Mouse (Mus musculus) MEL (cell line): ENCODE data around the gene Igf1r. TPM values are rescaled to one million over a fixed set of nuclear protein-coding genes. Genes with fewer than 3 reads are reported as not detected.

Experiments used
- DNase-seq: peaks from one replicate; pipeline ENCODE4 v3.0.0; 2011; ENCODE audit warnings: low read depth, low spot score
- H3K27ac ChIP-seq: 2 replicates; pipeline ENCODE4 v1.5.1; 2012; ENCODE audit warnings: low read depth, mild to moderate bottlenecking, control low read depth, low read length, moderate library complexity; ENCODE audit not compliant: control insufficient read depth
- H3K27me3 ChIP-seq, 2 experiments: fragments of 150-350 bp in 1 of 2; sonication (generic) in 1 of 2; 2 replicates each; pipeline ENCODE4 v1.6.1; 2012; ENCODE audit warnings: low read length in 2 of 2, mild to moderate bottlenecking in 2 of 2, improper control_type of control experiment in 1 of 2, moderate library complexity in 1 of 2; ENCODE audit not compliant: insufficient read depth in 2 of 2, control insufficient read depth in 1 of 2
- H3K36me3 ChIP-seq, 2 experiments: 2 replicates each; pipeline ENCODE4 v1.6.1; 2012 to 2014; ENCODE audit warnings: low read length in 2 of 2, improper control_type of control experiment in 1 of 2, inconsistent platforms in 1 of 2, mild to moderate bottlenecking in 1 of 2; ENCODE audit not compliant: insufficient read depth in 2 of 2, control insufficient read depth in 1 of 2
- H3K4me1 ChIP-seq, 2 experiments: fragments of 150-350 bp in 1 of 2; sonication (generic) in 1 of 2; 2 replicates each; pipeline ENCODE4 v1.6.1; 2012; ENCODE audit warnings: low read length in 2 of 2, improper control_type of control experiment in 1 of 2, mild to moderate bottlenecking in 1 of 2; ENCODE audit not compliant: insufficient read depth in 2 of 2, control insufficient read depth in 1 of 2
- H3K4me3 ChIP-seq, 2 experiments: fragments of 150-350 bp in 1 of 2; sonication (generic) in 1 of 2; 2 replicates each; pipeline ENCODE4 v1.5.1; 2012; ENCODE audit warnings: low read depth in 2 of 2, low read length in 2 of 2, mild to moderate bottlenecking in 2 of 2, moderate library complexity in 2 of 2, control low read depth in 1 of 2, improper control_type of control experiment in 1 of 2; ENCODE audit not compliant: control insufficient read depth in 1 of 2, insufficient read depth in 1 of 2
- H3K79me2 ChIP-seq: 2 replicates; pipeline ENCODE4 v1.6.1; 2012; ENCODE audit warnings: mild to moderate bottlenecking, low read length, moderate library complexity; ENCODE audit not compliant: control insufficient read depth, poor library complexity, insufficient read depth
- H3K9ac ChIP-seq: 2 replicates; pipeline ENCODE4 v1.6.1; 2012; ENCODE audit warnings: low read depth, mild to moderate bottlenecking, control low read depth, low read length, moderate library complexity; ENCODE audit not compliant: control insufficient read depth, poor library complexity, severe bottlenecking
- H3K9me3 ChIP-seq: fragments of 150-350 bp; sonication (generic); replicated peaks from 2 replicates; pipeline ENCODE4 v1.6.1; 2012; ENCODE audit warnings: mild to moderate bottlenecking, low read length, improper control_type of control experiment, moderate library complexity; ENCODE audit not compliant: insufficient read depth
- BHLHE40 ChIP-seq: IDR thresholded peaks from 2 replicates; pipeline ENCODE4 v1.6.1; 2012; ENCODE audit warnings: low read depth, mild to moderate bottlenecking, inconsistent platforms, low read length, improper control_type of control experiment, borderline replicate concordance
- CHD2 ChIP-seq: IDR thresholded peaks from 2 replicates; pipeline ENCODE4 v1.6.1; 2011; ENCODE audit warnings: low read length, improper control_type of control experiment
- E2F4 ChIP-seq: IDR thresholded peaks from 2 replicates; pipeline ENCODE4 v1.6.1; 2011; ENCODE audit warnings: low read depth, low read length, improper control_type of control experiment, borderline replicate concordance
- GABPA ChIP-seq: IDR thresholded peaks from 2 replicates; pipeline ENCODE4 v1.6.1; 2012; ENCODE audit warnings: low read depth, mild to moderate bottlenecking, inconsistent platforms, low read length, improper control_type of control experiment, moderate library complexity
- GATA1 ChIP-seq: IDR thresholded peaks from 2 replicates; pipeline ENCODE4 v1.6.1; 2011; ENCODE audit warnings: low read depth, low read length, improper control_type of control experiment
- JUND ChIP-seq: IDR thresholded peaks from 2 replicates; pipeline ENCODE4 v1.6.1; 2011; ENCODE audit warnings: low read depth, mild to moderate bottlenecking, improper control_type of control experiment, low read length
- MAFK ChIP-seq: IDR thresholded peaks from 2 replicates; pipeline ENCODE4 v1.6.1; 2011; ENCODE audit warnings: low read depth, mild to moderate bottlenecking, low read length, improper control_type of control experiment, borderline replicate concordance
- MAZ ChIP-seq: IDR thresholded peaks from 2 replicates; pipeline ENCODE4 v1.6.1; 2012; ENCODE audit warnings: low read depth, mild to moderate bottlenecking, inconsistent platforms, low read length, improper control_type of control experiment
- POLR2AphosphoS2 ChIP-seq: IDR thresholded peaks from 2 replicates; pipeline ENCODE4 v1.6.1; 2011; ENCODE audit warnings: low read length, improper control_type of control experiment
- POLR2AphosphoS5 ChIP-seq: IDR thresholded peaks from 2 replicates; pipeline ENCODE4 v1.6.1; 2012; ENCODE audit warnings: low read depth, borderline replicate concordance, mild to moderate bottlenecking, inconsistent platforms, low read length, moderate library complexity, mixed read lengths
- RAD21 ChIP-seq: IDR thresholded peaks from 2 replicates; pipeline ENCODE4 v1.6.1; 2011; ENCODE audit warnings: mild to moderate bottlenecking, low read depth, low read length, improper control_type of control experiment
- SMC3 ChIP-seq: IDR thresholded peaks from 2 replicates; pipeline ENCODE4 v1.6.1; 2011; ENCODE audit warnings: low read depth, low read length, improper control_type of control experiment
- TAL1 ChIP-seq: IDR thresholded peaks from 2 replicates; pipeline ENCODE4 v1.6.1; 2012; ENCODE audit warnings: mild to moderate bottlenecking, inconsistent platforms, low read length, moderate library complexity, mixed read lengths
- TBP ChIP-seq: IDR thresholded peaks from 2 replicates; pipeline ENCODE4 v1.8.0; 2011; ENCODE audit warnings: low read depth, low read length, improper control_type of control experiment
- UBTF ChIP-seq: IDR thresholded peaks from 2 replicates; pipeline ENCODE4 v1.6.1; 2012; ENCODE audit warnings: low read depth, mild to moderate bottlenecking, inconsistent platforms, low read length, improper control_type of control experiment, moderate library complexity, borderline replicate concordance; ENCODE audit not compliant: insufficient read depth
- USF1 ChIP-seq: IDR thresholded peaks from 2 replicates; pipeline ENCODE4 v1.6.1; 2014; ENCODE audit warnings: low read depth, mild to moderate bottlenecking, inconsistent platforms, low read length, improper control_type of control experiment, moderate library complexity
- ZKSCAN1 ChIP-seq: IDR thresholded peaks from 2 replicates; pipeline ENCODE4 v1.6.1; 2012; ENCODE audit warnings: low read depth, mild to moderate bottlenecking, inconsistent platforms, low read length, improper control_type of control experiment, moderate library complexity
- ZMIZ1 ChIP-seq: IDR thresholded peaks from 2 replicates; pipeline ENCODE4 v1.6.1; 2012; ENCODE audit warnings: low read depth, mild to moderate bottlenecking, inconsistent platforms, low read length, improper control_type of control experiment, moderate library complexity
- ZNF384 ChIP-seq: IDR thresholded peaks from 2 replicates; pipeline ENCODE4 v1.6.1; 2012; ENCODE audit warnings: low read depth, mild to moderate bottlenecking, inconsistent platforms, low read length, improper control_type of control experiment
- polyA plus RNA-seq, 2 experiments: library from polyadenylated mRNA; stranded (reverse) in 1 of 2; unstranded in 1 of 2; fragments of >175 nt in 1 of 2; fragments of >200 nt in 1 of 2; gene quantifications; 2 replicates each; pipeline versions ENCODE4 v1.2.1 to v1.2.4; 2012; ENCODE audit warnings: low replicate concordance in 2 of 2, low read depth in 1 of 2; ENCODE audit not compliant: insufficient read length in 2 of 2, insufficient read depth in 1 of 2, missing spikeins in 1 of 2
- total RNA-seq: library from RNA; depleted of rRNA; stranded (reverse); fragments of 300-350 nt; gene quantifications from 2 replicates; pipeline ENCODE4 v1.2.3, GENCODE M21; 2012

Igf1r gene
- total and polyA plus RNA-seq, 3 experiments = 11.8 to 11.9 TPM; not detected in 1

- TF ChIP-seq GABPA (no peak), ZNF384 (no peak)
Observed at GRCm38 (mm10) chr7:68070626-68071025, 118.0 kb downstream of the Igf1r start (continued).

GRCm38 (mm10) chr7:68071050-68071449, 118.4 kb downstream of the Igf1r start:
- Histone ChIP-seq H3K4me3 (no peak overlapping the region), H3K36me3 (peaks cover 0 to 16% of the 10 kb centered on the region in 2 experiments; a peak in 2 of 4 replicates), H3K27ac (no peak overlapping the region), H3K9me3 (no peaks in the 10 kb centered on the region)
- no peak for TF ChIP-seq TBP
- TF ChIP-seq, all 39 proteins: peak for 0
- Histone ChIP-seq H3K27me3 (no peaks in the 10 kb centered on the region), H3K4me1 (peaks cover 7 to 9% of the 10 kb centered on the region in 2 experiments), H3K79me2 (no peaks in the 10 kb centered on the region), H3K9ac (no peak overlapping the region)
- no peak for DNase-seq

- Histone ChIP-seq H3K27me3 (no peaks in the 10 kb centered on the region), H3K4me1 (peaks cover 7 to 9% of the 10 kb centered on the region in 2 experiments), H3K4me3 (no peak overlapping the region), H3K9me3 (no peaks in the 10 kb centered on the region), H3K9ac (no peak overlapping the region), H3K79me2 (no peaks in the 10 kb centered on the region), H3K36me3 (peaks cover 0 to 16% of the 10 kb centered on the region in 2 experiments; a peak in 2 of 4 replicates), H3K27ac (no peak overlapping the region)
- no peak for DNase-seq
- TF ChIP-seq POLR2AphosphoS5 (no peak), USF1 (no peak), BHLHE40 (no peak), GATA1 (no peak), TAL1 (no peak), POLR2AphosphoS2 (no peak), ZKSCAN1 (no peak), RAD21 (no peak), UBTF (no peak), MAZ (no peak), E2F4 (no peak), ZMIZ1 (no peak), SMC3 (no peak), CHD2 (no peak), JUND (no peak), MAFK (no peak)
Observed at GRCm38 (mm10) chr7:68071749-68072148, 119.1 kb downstream of the Igf1r start.
